Mouse (Mus musculus) C3H10T1/2 (cell line): ENCODE results near the gene Pabpc5. TPM values are rescaled to one million over a fixed set of nuclear protein-coding genes. Genes with fewer than 3 reads are reported as not detected.

Source experiments
- polyA plus RNA-seq, 2 experiments: library from polyadenylated mRNA; unstranded; fragments of >200 nt; fragmentation: generic; extraction: Trizol; gene quantifications; one replicate each; pipeline ENCODE4 v1.2.1; 2012; ENCODE audit warnings: missing spikeins in 2 of 2

The Pabpc5 gene
- not detected for polyA plus RNA-seq

DNA sequence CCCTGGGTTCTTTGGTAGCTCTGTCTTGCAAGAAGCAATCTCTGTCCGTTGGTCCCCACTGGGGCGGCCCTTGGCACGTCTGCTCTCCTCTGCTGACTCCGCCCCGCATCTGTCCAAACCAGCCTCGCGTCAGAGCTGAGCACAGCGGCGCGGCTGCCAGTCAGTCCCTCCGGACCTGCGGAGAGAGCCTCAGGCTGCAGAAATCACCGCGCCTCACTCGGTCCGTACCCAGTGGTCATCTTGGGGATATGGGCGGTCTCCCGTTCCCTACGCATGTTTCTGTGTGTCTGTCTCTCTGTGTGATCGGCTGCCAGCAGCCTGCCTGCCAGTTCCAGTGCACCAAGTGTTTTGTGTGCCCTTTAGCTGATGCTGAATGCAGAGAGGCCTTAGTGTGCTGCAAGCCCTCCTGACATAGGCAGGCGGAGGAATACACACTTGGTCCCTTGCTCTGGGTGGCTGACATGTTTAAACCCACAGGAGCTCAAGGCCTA, at the start of gene Pabpc5:
Gene Pabpc5 (plus strand): TSS at position 116 of the 491 bp plus-strand sequence.

